Mouse (Mus musculus) left cerebral cortex, postnatal 36 days (tissue): ENCODE measurements around the gene Usp29. TPM values are rescaled to one million over a fixed set of nuclear protein-coding genes. Genes with fewer than 3 reads are reported as not detected.
"Not testable (repeated sequence)": the region's sequence is repeated elsewhere in the genome, so short reads cannot be mapped to it uniquely, and the experiment has no call there.

ENCODE experiments used
- DNase-seq, 2 experiments: peaks; one replicate each; pipeline ENCODE4 v3.0.0; 2021 to 2022; ENCODE audit warnings: low spot score in 2 of 2, mixed read lengths in 1 of 2
- intact Hi-C: fragments of 180-260 bp; cut with DNase I; formaldehyde crosslinking; loops from one replicate; pipeline ENCODE4 v1.15.1; 2025
- total RNA-seq, 2 experiments: library from RNA; stranded (reverse); gene quantifications; 2 replicates each; pipeline ENCODE4 v1.2.3; 2021

The Usp29 gene
- total RNA-seq, 2 experiments from 2014 or later: 32.8 to 44.1 TPM

DNA sequence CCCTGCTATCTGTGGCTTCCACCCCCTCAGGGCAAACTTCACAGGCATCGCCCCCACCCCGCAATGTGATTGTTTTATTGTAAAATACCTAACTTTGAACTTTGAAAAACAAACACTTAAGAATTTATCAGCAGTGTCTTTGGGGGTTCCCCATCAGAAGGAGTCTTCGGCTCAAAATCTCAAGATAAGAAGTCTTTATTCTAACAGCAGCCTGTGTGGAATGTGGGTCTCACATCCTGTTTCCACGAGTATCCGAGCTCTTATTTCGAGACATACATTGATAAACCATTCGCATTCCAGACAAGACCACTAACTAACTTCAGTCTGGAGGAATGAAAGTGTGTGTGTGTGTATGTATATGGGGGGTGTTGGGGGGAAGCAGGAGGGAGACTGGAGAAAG, 180.1 kb downstream of the Usp29 start:
- intact Hi-C loops: no loop called here
- DNase-seq: no peak

DNA sequence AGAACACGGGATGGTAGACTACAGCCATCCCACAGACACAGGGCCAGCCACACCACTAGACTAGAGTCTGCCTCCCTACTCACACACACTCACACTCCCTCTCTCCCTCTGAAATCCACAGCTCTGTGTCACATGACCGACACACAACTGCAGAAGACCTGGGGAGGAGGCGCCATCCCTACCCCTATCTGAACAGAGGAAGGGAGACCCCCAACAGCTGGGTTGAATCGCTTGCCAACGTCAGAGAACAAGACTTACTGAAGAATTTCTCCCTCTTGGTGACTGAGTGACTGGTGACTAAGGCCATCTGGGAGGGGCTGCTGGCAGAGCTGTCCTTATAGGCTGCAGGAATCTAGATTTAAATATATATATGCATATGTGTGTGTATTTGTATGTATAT, 181.4 kb downstream of the Usp29 start:
- no peak for DNase-seq
- intact Hi-C loops: no loop called here

DNA sequence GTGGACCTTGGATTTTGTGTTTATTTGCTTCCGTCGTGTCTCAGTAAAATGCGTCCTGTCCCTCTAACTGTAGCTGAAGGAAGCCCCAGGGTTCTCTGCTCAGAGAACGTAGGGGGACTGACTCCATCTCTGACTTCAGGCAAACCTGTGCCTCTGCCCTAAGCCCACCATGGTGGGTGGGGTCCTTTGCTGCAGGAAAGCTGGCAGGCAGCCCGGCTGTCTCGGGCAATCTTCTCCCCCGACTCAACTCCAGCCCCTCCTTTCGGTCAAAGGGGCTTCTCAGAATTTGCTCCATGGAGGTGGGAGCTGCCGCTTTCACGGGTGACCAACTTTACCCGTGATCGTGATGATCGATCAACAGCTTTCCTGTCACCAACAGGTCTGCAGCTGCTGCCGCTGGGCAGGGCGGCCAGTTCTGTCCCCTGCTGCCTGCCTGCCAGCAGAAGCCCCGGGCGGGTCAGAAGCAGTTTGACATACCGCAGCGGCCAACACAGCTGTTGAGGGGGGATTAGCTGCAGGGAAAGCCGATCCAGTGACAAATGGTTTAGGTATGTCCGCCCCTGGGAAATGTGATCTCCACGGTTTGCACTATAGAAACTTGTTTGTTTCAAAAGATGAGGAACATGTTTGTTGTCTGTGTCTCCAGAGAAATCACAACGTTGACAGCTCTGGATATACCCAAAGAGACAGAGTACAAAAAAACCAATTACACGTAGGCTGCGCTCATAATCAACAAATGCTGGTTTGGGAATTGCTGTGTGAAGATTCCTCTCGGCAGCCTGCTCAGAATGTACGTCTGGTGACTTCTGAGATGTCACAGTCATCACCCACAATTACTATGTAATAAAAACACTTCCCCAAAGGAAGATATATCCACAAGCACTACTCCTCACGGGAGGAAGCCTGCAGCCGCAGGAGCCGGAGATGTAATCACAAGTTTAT, 183.3 kb downstream of the Usp29 start:
- no peak for DNase-seq
- intact Hi-C loops: no loop called here

DNA sequence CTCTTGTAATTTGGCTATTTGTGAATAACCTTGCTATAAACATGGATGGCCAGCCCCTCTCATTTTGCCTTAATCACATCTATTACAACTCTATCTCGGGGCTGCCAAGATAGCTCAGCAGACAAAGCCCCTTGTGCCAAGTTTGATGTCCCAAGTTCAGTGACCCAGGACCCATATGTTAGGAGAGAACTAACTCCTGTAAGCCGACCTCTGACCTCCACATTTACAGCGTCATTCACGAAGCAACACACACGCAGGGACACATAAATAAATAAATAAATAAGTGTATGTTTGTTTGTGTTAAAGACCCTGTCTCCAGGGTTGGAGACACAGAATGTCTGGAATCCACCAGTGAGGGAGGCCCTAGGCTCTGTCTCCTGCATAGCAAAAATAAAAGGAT, 186.7 kb downstream of the Usp29 start:
- intact Hi-C loops: loop anchor here (5.0 kb wide), 2 partner anchors 260 to 480 kb away; partner anchors contain the start of gene Olfr1344
- no peak for DNase-seq

DNA sequence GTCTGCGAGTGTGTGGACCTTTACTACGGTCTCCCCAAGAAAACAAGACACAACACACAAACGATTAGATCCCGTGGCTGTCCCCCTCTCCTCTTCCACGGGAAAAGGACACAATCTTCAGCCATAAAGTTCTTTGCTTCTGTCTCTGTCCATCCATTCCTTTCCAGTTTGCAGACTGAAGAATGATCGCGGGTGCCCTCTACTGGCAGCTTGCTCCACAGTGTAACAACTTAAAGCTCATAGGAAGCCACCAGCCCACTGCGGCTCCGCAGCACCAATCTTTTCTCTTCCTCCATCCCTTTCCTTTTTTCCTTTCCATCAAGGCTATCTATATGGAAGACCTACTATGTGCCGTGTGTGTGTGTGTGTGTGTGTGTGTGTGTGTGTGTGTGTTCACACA, 187.9 kb downstream of the Usp29 start:
- DNase-seq: peak; percentile 79 to 86
- intact Hi-C loops: loop anchor here (2.0 to 5.0 kb wide), 3 partner anchors 187 to 481 kb away; partner anchors contain the start of genes Olfr1344, Peg3 and Usp29

DNA sequence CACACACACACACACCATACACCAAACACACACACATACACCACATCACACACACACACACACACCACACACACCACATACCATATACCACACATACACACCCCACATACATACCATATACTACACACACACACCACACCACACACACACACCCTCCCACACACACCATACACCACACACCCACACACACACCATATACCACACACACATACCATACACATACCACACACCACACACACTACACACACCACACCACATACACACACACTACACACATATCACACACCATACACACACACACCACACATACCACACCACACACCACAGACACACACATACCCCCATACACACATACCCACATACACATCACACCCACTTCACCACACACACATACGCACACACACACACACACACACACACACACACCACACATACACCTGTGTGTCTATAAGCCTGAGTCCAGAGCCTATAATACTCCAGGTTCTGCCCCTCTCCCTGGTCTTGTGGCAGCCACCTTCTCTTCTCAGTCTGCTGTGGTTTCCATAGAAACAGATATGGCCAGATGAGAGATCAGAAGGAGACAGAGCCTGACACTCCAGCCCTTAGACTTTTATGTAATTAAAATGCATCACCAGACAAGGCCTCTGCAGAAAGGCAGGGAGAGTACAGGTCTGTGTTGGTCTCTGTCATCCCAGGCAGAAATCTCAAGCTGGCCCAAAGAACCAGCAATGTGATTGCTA, 188.9 kb downstream of the Usp29 start:
- DNase-seq: no peak
- intact Hi-C loops: loop anchor here (2.0 to 5.0 kb wide), 3 partner anchors 188 to 482 kb away; partner anchors contain the start of genes Olfr1344, Peg3 and Usp29

DNA sequence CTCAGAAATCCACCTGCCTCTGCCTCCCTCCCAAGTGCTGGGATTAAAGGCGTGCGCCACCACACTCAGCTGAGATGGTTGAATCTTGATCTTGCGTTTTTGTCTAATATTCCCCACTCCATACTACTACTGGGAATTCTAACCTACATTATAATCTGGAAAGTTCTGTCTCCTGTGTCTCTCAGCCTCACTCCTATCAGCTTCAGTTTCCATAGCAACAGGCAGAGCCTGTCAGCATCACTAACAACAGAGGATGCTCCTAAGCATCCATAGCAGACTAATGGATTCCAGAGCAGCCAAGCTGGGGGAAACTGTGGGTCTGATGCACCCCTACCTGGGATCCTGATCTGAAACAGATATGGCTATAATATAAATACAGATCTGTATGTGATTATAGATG, 193.1 kb downstream of the Usp29 start:
- intact Hi-C loops: no loop called here
- no peak for DNase-seq

DNA sequence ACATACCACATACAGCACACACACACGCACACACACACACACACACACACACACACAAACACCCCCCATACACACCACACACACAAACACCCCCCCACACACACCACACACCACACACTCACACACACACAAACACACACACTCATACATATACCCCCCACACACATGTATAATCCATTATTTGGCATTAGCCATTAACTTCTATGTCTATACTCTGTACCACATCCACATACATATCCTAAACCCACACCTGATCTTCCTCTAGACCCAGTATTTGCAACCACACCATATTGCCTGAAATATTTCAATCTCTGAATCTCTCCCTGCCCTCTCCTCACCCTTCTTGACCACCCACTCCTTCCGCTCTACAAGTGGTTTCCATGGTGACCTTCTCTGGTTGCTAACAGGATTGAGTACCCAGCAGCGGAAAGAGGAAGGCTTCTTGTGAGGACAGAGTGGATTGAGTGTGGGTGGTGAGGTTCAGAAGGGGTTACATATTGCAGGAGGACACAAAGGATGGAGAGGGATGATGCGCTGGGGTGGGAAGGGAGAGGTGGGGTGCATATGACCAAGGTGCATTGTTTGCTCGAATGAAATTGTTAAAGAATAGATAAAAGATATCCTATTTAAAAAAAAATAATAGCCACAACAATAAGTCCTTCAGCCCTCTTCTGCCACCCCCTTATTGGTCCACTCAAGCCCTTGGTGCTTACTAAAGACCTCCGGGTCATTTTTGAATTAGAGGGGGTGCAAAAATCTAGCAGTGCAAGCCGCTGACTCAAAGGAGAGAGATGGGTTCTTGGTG, 195.8 kb downstream of the Usp29 start:
- intact Hi-C loops: no loop called here
- DNase-seq: no peak

DNA sequence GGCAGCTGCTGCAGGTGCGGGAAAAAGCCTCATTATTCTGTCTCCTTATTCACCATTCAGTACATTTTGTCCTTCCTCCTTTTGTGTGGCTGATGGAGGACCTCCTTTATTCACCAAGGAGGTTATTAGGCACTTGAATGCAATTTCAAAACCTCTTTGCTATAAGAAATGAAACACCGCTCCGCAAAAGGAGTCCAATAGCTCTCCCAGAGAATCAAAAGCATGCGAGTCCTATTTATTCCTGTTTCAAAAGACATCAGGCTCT, 196.3 kb downstream of the Usp29 start:
- intact Hi-C loops: no loop called here
- no peak for DNase-seq

DNA sequence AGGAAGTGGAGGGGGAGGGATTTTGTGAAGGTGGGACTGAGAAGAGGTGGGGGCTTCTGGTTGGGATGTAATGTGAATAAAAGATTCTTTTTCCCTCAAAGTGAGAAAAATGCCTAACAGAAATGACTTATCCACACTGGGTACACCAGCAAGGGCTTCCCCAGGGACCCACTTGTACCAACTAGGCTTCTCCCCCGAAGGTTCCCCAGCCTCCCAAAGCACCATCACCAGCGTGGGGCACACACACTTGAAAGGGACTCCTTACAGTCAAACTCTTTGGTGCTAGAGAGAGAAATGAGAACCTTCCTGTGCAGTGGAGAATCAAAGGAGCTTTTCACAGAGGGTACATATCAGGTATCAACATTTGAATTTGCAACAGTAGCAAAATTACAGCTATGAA, 198.9 kb downstream of the Usp29 start:
- DNase-seq: no peak
- intact Hi-C loops: no loop called here

DNA sequence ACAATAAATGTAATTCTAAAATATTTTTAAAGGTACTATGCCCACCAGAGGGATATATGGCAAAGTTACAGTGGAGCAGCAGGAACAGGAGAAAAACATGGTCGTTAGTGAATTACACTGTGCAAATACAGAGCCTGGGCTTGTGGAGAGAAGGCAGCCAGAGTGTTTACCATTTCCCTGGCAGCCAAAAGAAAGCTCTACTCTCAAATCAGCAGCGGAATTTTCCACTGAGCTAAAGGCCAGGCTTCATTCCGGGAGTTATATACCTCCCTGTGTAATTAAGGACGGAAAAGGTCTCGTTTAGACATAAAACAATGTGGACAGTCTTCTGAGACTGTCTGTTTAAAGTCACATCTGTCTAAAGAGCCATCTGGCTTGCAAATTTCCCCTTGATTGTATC, 204.4 kb downstream of the Usp29 start:
- DNase-seq: no peak
- intact Hi-C loops: loop anchor here (10.0 kb wide), 2 partner anchors 350 to 580 kb away; no protein-coding TSS in a partner anchor

DNA sequence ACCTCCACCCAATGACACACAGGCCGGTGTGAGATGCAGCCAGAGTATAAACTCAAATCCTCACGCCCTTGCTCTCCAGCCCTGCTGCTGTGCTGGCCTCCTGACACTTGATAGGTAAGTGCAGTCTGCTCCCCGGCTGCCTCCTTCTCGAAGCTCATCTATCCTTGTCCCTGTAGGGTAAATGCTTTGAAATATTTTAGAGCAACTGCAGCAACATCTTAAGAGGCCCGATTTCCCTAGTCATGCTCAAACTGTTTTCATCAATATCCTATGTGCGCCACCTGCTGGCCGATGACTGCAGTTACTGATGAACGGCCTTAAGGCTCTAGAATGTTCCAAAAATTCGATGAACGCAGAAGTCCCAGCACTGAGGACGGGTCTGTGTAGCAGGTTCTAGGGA, 206.7 kb downstream of the Usp29 start:
- intact Hi-C loops: loop anchor here (2.0 to 10.0 kb wide), 4 partner anchors 204 to 582 kb away; no protein-coding TSS in a partner anchor
- peak; percentile 69 to 79 for DNase-seq

DNA sequence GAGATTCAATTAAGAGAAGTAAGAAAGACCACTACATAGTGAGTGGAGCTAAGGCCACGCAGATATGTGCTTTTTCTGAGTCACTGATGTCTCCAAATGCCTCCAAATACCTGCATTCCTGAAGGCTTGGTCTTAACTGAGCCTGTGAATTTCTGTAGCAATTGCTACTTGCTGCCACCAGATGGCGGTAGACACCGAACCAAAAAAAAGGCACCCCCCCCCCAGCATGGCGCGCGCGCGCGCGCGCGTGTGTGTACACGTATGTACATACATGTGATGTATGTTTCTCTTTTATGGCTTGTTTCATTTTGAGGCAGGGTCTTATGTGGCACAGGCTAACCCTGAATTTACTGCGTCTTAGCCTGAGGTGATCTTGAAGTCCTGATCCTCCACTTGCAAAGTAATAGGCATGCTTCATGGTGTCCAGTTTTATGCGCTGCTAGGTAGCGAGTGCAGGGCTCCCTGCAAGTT, 210.4 kb downstream of the Usp29 start:
- DNase-seq: no peak
- intact Hi-C loops: no loop called here

DNA sequence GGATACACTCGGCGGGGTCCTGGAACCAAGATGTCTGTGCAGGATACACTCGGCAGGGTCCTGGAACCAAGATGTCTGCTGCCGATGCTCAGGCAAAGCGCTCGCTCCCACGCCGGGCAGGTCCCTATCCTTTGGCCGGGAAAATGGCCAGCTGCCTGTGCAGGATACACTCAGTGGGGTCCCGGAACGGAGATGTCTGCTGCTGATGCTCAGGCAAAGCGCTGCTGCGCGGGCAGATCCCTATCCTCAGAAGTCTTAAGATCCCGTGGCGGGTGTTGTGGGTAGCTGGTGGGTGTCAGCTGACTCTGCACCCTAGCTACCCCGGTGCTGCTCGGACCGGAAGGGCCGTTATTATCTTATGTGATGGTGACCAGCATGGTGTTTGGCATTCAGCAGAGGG, 217.7 kb downstream of the Usp29 start:
- DNase-seq, intact Hi-C loops: not testable (repeated sequence)

DNA sequence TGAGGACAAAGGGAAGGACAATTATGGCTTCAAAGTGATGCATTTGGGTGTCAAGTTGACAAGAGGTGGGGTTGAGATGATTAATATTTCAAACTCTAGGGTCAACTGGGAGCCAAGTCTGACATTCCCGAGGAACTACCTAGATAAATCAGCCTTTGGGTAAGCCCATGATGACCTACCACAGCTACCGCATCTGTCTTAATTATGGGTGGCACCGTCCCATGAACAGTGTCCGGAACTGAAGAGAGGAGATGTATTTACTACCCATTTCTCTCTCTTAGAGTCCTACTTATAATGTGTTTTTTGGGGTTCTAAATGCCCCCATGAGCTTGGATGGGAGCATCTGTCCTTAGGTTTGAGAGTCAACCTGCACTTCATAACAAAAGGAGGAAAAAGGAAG, 226.2 kb downstream of the Usp29 start:
- DNase-seq: no peak
- intact Hi-C loops: no loop called here

DNA sequence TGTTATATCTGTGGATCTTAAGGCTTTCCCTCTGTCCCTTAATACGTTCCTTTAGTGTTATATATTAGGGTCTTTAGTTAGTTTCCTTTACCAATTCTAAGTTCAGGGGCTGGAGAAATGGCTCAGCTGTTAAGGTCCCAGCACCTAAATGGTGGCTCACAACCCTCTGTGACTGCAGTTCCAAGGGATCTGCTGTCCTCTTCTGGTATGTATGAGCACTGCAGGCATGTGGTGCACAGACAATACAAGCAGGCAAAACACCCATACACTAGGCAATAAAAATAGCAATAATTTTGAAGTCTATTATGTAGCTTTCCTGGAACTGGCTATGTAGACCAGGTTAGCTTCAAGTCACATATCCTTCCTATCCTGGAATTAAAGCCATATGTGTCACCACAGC, 228.2 kb downstream of the Usp29 start:
- DNase-seq: no peak
- intact Hi-C loops: no loop called here

DNA sequence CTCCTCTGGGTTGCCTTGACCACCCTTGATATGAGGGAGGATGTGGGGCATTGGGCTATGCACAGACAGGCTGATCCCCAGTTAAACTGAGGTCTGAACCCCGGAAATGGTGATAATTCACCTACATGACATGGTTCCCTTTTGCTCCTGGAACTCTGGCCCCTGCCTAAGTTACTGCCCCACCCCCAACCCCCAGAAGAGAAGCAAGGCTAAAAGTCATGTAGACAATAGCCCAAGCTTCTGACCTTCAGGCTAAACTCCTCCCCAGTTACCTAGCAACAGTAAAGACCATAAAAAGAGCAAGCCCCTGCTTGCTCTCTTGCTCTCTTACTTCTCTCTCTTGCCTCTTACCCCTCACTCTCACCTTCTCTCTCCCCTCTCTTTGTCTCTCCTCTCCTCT, 243.2 kb downstream of the Usp29 start:
- intact Hi-C loops: no loop called here
- DNase-seq: no peak

DNA sequence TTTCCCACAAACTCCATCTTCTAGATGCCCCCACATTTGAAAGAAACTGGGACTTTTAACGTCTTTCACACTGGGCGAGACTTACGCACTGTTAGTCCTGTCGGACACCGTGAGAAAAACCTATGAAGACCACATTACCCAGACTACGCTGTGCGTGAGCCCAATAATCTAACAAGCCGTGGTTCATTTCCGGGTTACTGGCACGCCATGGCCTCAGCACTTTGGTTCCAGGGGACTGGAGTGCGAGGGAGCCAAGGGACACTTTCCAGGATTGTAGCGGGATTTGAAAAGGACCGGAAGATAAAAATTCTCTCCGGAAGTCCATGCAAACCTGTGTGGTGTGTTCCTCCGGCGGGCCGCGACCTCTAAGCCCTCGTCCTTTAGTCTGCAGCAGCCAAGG, 246.5 kb downstream of the Usp29 start:
- intact Hi-C loops: no loop called here
- DNase-seq: no peak

DNA sequence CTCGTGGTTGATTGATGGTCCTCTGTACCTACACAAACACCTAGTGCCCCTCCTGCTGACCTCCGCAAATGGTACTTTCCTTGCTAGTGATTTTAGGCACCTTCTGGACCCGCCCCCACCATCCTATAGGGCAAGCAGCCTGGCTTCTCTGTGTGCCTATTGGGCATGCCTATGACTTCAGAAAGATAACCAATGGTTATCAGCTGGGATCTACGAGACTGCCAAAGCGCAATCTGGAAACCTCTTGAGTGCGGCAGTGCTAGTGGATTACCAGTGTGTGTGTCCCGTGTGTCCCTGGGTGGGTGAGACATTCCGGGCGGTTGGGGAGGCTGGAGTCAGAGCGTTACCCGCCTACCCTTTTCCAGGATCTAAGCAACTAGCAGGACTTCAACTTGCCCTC, 264.9 kb downstream of the Usp29 start, which contains the start of gene Aurkc:
Aurkc (plus strand) TSS at position 50 of the 400 bp plus-strand sequence.
- intact Hi-C loops, DNase-seq: not testable (repeated sequence)

DNA sequence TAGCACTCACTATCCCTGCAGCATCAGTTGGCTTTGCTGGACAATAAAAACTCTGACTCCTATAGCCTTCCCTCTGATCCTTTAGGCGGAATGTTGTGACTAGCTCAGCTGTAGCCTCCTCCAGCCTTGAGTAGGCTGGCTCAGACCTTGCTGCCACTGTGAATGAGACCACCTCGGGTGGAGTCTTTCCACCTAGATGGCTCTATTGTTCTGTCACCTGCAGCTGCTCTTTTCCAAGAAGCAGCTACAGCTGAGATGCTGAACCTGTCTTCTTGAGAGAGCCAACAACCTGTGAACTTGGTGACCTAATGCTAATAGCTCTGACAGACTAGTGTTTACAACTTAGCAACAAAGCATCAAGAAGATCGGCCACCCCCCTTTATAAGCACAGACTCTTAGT, 268.5 kb downstream of the Usp29 start:
- DNase-seq, intact Hi-C loops: not testable (repeated sequence)
